Mouse (Mus musculus) liver, embryonic 13.5 days (tissue): Measurements from ENCODE around the gene Man1b1. TPM values are rescaled to one million over a fixed set of nuclear protein-coding genes. Genes with fewer than 3 reads are reported as not detected.
A peak's percentile ranks its signal among the peaks of the same experiment; 100 is the strongest.

ENCODE experiments used
- ATAC-seq: fragments of 200-750 bp; cut with Nextera tagmentation; 2 replicates; pipeline ENCODE4 v1.8.0; 2017; ENCODE audit warnings: low read depth, mild to moderate bottlenecking, moderate number of reproducible peaks, moderate library complexity
- DNase-seq: peaks from one replicate; pipeline ENCODE4 v3.0.0; 2022
- H3K27ac ChIP-seq: fragments of 300-500 bp; sonication (generic); 2 replicates; pipeline ENCODE4 v1.5.1; 2015; ENCODE audit warnings: moderate library complexity, mild to moderate bottlenecking, inconsistent platforms
- H3K27me3 ChIP-seq: fragments of 300-500 bp; sonication (generic); 2 replicates; pipeline ENCODE4 v1.6.1; 2015; ENCODE audit warnings: mild to moderate bottlenecking, inconsistent platforms
- H3K36me3 ChIP-seq: fragments of 300-500 bp; sonication (generic); 2 replicates; pipeline ENCODE4 v1.6.1; 2015; ENCODE audit warnings: mild to moderate bottlenecking, inconsistent platforms
- H3K4me1 ChIP-seq: fragments of 300-500 bp; sonication (generic); replicated peaks from 2 replicates; pipeline ENCODE4 v1.6.1; 2015; ENCODE audit warnings: inconsistent platforms
- H3K4me2 ChIP-seq: fragments of 300-500 bp; sonication (generic); 2 replicates; pipeline ENCODE4 v1.6.1; 2015; ENCODE audit warnings: inconsistent platforms, mild to moderate bottlenecking, moderate library complexity
- H3K4me3 ChIP-seq: fragments of 300-500 bp; sonication (generic); replicated peaks from 2 replicates; pipeline ENCODE4 v1.5.1; 2015; ENCODE audit warnings: mild to moderate bottlenecking, inconsistent platforms
- H3K9ac ChIP-seq: fragments of 300-500 bp; sonication (generic); 2 replicates; pipeline ENCODE4 v1.6.1; 2015; ENCODE audit warnings: mild to moderate bottlenecking, inconsistent platforms
- H3K9me3 ChIP-seq: fragments of 300-500 bp; sonication (generic); replicated peaks from 2 replicates; pipeline ENCODE4 v1.6.1; 2016; ENCODE audit warnings: inconsistent platforms
- WGBS: fragments of 180-500 bp; shearing (Covaris S2); methylation state at CpG from one replicate; pipeline ENCODE4 v1.1.7; 2015; ENCODE audit not compliant: insufficient replicate concordance; 5-methylcytosine and 5-hydroxymethylcytosine counted together
- polyA plus RNA-seq: library from polyadenylated mRNA; unstranded; fragments of >200 nt; fragmentation: Nextera tagmentation; extraction: Ambion mirVana; gene quantifications from 2 replicates; pipeline ENCODE4 v1.2.1, GENCODE M21; 2015

Gene Man1b1
- polyA plus RNA-seq, 1 experiment from 2014 or later = 18.8 TPM

DNA sequence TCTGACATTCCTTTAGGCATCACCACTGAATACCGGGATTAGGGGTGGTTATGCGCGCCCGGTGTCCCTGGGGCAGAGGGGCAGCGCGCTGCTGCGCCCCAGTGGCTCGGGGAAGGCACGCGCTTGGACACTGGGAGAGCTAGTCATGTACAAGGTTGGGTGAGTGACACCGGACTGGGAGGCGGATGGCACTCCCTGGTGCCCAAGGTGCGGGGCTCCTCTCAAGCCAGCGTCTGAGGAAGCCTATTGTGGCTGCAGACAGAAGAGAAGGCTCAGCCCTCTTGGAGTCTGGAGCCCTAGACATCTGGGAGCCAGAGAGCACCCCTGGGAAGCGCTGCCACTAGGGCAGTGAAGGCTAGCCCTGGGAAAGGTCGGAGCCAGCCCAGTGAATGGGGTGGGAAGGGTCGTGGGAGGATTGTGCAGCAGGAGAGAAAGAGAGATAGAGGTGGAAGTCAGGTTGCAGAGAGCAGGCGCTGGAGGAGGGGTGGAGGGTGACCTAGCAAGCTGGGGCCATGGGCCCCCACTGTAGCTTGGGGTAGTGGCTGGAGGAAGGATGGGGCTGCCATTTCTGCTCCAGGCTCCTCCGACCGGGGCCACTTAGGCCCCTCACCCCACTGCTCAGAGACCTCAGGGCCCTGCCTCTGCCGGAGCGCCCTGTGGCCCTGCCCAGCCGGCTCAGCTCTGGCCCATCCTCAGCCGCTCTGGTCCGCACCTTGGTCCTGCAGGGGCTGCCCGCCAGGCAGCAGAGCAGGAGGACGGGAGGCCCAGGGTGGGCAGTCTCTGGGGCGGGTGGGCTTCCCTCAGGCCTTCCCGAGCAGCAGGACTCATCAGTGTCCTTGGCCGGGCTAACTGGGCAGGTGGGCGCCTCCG, 40.7 kb upstream of the Man1b1 start:
- 8% methylated on average over 32 of the region's 32 CpGs for WGBS
- Histone ChIP-seq H3K4me2 (no peak overlapping the region; the same call in 1 of the 2 replicates), H3K4me1 (peaks cover 28% of the 10 kb centered on the region), H3K27me3 (peaks cover 90% of the 10 kb centered on the region), H3K9me3 (no peaks in the 10 kb centered on the region), H3K27ac (no peak overlapping the region), H3K36me3 (no peaks in the 10 kb centered on the region), H3K4me3 (0 out of 2 replicates have a peak overlapping the region, but pooled peaks have one; percentile 43), H3K9ac (no peak overlapping the region)
- DNase-seq (no peak), ATAC-seq (no peak)

GRCm38 (mm10) chr2:25292054-25292544, 40.0 kb upstream of the Man1b1 start:
- 9% methylated on average over 42 of the region's 43 CpGs for WGBS
- Histone ChIP-seq H3K4me2 (peak overlapping the region; percentile 54), H3K36me3 (no peaks in the 10 kb centered on the region), H3K9me3 (no peaks in the 10 kb centered on the region), H3K27me3 (peaks cover 96% of the 10 kb centered on the region), H3K9ac (no peak overlapping the region), H3K4me3 (peak overlapping the region; percentile 43), H3K27ac (no peak overlapping the region), H3K4me1 (peaks cover 22% of the 10 kb centered on the region)
- peak; percentile 32 for ATAC-seq
- no peak for DNase-seq

DNA sequence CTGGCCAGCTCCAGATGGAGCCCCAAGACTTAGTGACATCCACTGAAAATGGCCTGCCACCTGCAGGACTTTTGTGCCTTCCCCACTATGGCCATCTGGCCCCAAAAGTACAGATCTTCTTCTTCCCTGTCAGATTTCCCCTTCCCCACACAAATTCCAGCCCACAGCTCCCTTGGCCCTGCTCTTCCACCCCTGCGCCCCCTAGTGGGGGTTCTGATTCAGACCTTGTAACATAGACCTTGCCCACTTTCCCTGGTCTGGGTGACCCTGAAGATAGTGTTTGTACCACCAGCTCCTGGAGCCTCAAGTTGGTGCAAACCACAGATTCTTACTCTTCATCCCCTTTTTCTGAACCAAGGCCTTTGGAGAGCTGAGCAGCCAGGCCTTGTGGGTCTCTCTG, 39.3 kb upstream of the Man1b1 start:
- 0% methylated on average over 1 of the region's 1 CpGs for WGBS
- no peak overlapping the region for H3K27ac ChIP-seq
- no peak overlapping the region for H3K4me2 ChIP-seq
- peaks cover 15% of the 10 kb centered on the region for H3K4me1 ChIP-seq
- no peak overlapping the region for H3K9ac ChIP-seq
- peaks cover 98% of the 10 kb centered on the region for H3K27me3 ChIP-seq
- ATAC-seq (no peak), DNase-seq (peak; percentile 44)
- H3K36me3 ChIP-seq = no peaks in the 10 kb centered on the region
- H3K9me3 ChIP-seq = no peaks in the 10 kb centered on the region
- no peak overlapping the region for H3K4me3 ChIP-seq

DNA sequence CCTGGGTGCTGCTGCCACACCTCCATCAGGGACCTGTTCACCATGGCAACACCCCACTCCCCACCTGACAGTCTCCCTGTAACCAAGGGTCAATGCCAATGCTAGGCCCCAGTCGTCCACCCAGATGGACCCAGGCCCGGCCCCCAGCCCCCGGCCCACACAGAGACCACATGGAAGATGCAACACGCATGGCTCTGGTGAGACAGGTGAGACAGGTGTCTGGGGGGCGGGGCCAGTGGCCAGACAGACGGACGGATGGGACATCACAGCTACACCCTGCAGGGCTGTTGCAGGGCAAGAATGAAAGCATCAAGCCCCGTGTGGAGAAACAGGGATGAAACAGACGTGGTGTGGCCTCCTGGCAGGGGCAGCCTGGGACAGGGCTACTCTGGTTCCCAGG, 38.4 kb upstream of the Man1b1 start:
- Histone ChIP-seq H3K27ac (no peak overlapping the region), H3K27me3 (peaks cover 97% of the 10 kb centered on the region), H3K36me3 (no peaks in the 10 kb centered on the region), H3K4me1 (peaks cover 13% of the 10 kb centered on the region), H3K9ac (no peak overlapping the region), H3K4me2 (no peak overlapping the region), H3K9me3 (no peaks in the 10 kb centered on the region), H3K4me3 (no peak overlapping the region)
- WGBS = 64% methylated on average over 9 of the region's 9 CpGs
- DNase-seq (no peak), ATAC-seq (no peak)

GRCm38 (mm10) chr2:25297093-25297492, 35.0 kb upstream of the Man1b1 start:
- no peaks in the 10 kb centered on the region for H3K9me3 ChIP-seq
- H3K4me3 ChIP-seq = no peak overlapping the region
- ATAC-seq = no peak
- no peak overlapping the region for H3K4me2 ChIP-seq
- no peak overlapping the region for H3K9ac ChIP-seq
- H3K27ac ChIP-seq = no peak overlapping the region
- H3K4me1 ChIP-seq = peaks cover 5% of the 10 kb centered on the region
- WGBS = 56% methylated on average over 8 of the region's 8 CpGs
- no peak for DNase-seq
- no peaks in the 10 kb centered on the region for H3K36me3 ChIP-seq
- peaks cover 67% of the 10 kb centered on the region for H3K27me3 ChIP-seq

DNA sequence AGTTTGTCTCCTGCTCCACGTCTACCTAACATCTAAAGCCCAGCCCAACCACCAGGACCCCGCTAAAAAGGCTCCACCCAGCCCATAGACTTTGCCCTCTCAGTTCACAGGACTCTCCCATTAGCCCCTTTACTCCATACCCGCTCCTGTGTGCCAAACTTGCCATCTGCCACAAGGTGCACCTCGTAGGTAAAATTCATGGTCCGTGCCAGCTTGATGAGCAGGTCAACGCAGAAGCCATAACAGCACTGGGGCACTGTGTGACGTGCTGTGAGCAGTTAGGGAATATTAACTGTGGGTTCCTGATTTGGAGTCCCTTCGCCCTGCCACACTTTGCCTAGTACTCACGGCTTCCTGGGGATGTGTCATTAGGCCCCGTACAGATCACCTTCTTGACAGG, 34.1 kb upstream of the Man1b1 start:
- no peak overlapping the region for H3K9ac ChIP-seq
- no peak overlapping the region for H3K4me2 ChIP-seq
- peaks cover 62% of the 10 kb centered on the region for H3K27me3 ChIP-seq
- no peak for DNase-seq
- no peaks in the 10 kb centered on the region for H3K9me3 ChIP-seq
- 65% methylated on average over 10 of the region's 10 CpGs for WGBS
- no peaks in the 10 kb centered on the region for H3K36me3 ChIP-seq
- no peaks in the 10 kb centered on the region for H3K4me1 ChIP-seq
- ATAC-seq = no peak
- no peak overlapping the region for H3K4me3 ChIP-seq
- H3K27ac ChIP-seq = no peak overlapping the region

DNA sequence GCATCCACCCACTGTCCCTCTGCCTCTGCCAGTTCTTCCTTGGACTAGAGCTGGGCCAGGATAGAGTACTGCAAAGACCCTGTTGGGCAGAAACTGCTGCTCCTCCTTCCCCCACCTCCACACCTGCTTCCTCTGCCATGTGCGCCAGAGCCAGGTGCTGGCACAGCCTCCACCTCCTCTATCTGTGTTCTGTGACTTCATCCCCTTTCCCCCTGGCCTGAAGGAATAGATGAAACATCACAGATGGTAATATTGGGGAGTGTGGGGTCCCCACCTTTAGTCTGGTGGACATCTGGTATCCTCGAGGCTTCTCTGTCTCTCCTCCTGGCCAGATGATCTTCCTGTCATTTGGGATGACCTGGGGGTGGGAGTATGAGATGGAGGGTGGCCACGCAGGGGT, 28.7 kb upstream of the Man1b1 start:
- WGBS = 42% methylated on average over 3 of the region's 3 CpGs
- H3K4me2 ChIP-seq = no peak overlapping the region
- H3K36me3 ChIP-seq = no peaks in the 10 kb centered on the region
- peaks cover 12% of the 10 kb centered on the region for H3K4me1 ChIP-seq
- no peak overlapping the region for H3K4me3 ChIP-seq
- H3K9me3 ChIP-seq = no peaks in the 10 kb centered on the region
- no peak overlapping the region for H3K27ac ChIP-seq
- DNase-seq (no peak), ATAC-seq (no peak)
- H3K27me3 ChIP-seq = peaks cover 64% of the 10 kb centered on the region
- H3K9ac ChIP-seq = no peak overlapping the region

DNA sequence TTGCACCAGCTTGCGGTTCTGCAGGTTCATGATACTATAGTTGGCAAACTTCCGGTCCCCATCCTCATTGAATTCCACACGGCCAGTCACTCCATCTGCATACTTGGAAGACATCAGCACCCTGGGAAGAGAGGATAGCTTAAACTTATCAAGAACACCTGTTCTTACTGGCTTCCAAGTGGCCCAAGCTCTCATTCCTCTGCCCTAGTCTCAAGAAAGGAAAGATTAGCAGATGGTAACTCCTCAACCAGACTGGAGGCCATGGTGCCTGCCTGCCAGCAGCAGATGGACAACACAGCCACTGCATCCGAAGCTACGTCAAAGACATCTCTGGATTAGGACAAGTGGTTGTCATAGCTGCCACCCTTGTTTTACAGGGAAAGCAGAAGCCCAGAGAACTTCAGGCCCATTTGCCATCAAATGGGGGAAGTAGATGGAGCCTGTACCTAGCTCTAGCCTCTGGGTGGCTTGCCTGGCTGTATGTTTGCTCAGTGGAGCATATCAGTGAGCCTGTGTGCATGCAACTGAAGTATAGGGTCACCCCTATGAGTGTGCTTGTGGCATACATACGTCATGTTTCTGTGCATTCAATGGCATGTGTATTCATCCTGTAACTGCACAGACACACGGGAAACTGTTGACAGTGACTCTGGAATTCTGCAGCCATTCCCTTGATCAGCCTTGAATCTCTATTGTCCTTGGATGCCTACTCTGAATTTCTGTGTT, 28.0 kb upstream of the Man1b1 start:
- 53% methylated on average over 7 of the region's 7 CpGs for WGBS
- no peak for ATAC-seq
- Histone ChIP-seq H3K9ac (no peak overlapping the region), H3K9me3 (no peaks in the 10 kb centered on the region), H3K4me3 (no peak overlapping the region), H3K36me3 (no peaks in the 10 kb centered on the region), H3K4me1 (peaks cover 12% of the 10 kb centered on the region), H3K27ac (no peak overlapping the region), H3K27me3 (peaks cover 68% of the 10 kb centered on the region), H3K4me2 (peak overlapping the region; percentile 68)
- no peak for DNase-seq

- H3K4me3 ChIP-seq = peak overlapping the region; percentile 48
- no peak overlapping the region for H3K27ac ChIP-seq
- peak overlapping the region; percentile 68 for H3K4me2 ChIP-seq
- peaks cover 12% of the 10 kb centered on the region for H3K4me1 ChIP-seq
- ATAC-seq (peak; percentile 29; the same call in 1 of the 2 replicates), DNase-seq (no peak)
- no peaks in the 10 kb centered on the region for H3K9me3 ChIP-seq
- H3K36me3 ChIP-seq = no peaks in the 10 kb centered on the region
- peaks cover 77% of the 10 kb centered on the region for H3K27me3 ChIP-seq
- whole genome bisulfite sequencing = 2% methylated on average over 44 of the region's 45 CpGs
- H3K9ac ChIP-seq = no peak overlapping the region; the same call in 1 of the 2 replicates
Measured at GRCm38 (mm10) chr2:25304657-25305541, 27.2 kb upstream of the Man1b1 start.

DNA sequence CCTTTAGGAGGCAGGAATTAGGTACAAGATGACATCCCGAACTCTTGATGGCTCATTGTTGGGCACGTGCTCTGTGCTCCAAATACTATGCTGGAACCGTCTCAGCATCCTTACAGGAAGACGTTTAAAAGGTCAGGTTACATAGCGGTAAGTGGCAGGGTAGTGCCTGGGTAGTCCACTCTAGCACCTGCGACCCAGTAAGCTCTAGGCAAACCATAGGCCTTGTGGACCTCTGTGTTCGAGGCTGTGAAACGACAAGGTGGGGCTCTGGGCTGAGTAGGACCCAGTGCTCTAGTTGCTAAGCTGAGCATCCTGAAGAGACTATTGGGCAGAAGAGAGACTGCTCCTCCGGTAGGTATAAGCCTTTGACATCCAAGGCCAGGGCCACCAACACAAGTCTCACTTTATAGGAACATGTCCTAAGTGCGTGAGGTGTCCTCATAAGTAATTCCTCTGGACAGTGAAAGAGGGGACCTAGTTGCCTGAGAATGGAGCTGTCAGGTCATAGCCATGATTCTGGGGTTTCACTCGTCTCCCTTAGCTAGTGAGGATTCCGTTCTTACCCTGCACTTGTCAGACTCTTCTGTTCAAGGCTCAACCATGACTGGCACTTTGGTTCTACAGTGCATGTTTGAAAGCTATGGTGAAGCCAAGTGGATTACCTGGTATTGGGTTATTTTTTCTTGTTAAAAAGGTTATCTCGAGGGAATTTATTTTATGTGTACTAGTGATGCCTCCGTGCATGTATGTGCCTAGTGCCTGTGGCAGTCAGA, 26.4 kb upstream of the Man1b1 start:
- Histone ChIP-seq H3K27ac (no peak overlapping the region), H3K9ac (no peak overlapping the region), H3K4me1 (peaks cover 12% of the 10 kb centered on the region), H3K27me3 (peaks cover 85% of the 10 kb centered on the region), H3K36me3 (no peaks in the 10 kb centered on the region), H3K4me2 (peak overlapping the region; percentile 68), H3K9me3 (no peaks in the 10 kb centered on the region), H3K4me3 (peak overlapping the region; percentile 48; the same call in 1 of the 2 replicates)
- ATAC-seq = no peak
- no peak for DNase-seq
- 43% methylated on average over 14 of the region's 14 CpGs for WGBS
